ENCODE assay signal across 10 mouse cellular contexts in genomic region chr14:25713443-25713842, GRCm38 (mm10). TPM values are rescaled to one million over a fixed set of nuclear protein-coding genes. Genes with fewer than 3 reads are reported as not detected.
DNase-seq lines count a peak whose midpoint lies in the region; ATAC-seq and TF ChIP-seq lines count a peak whose summit lies in the region.
"Had no signal": no experiment of that assay in that cellular context is flagged by ENCODE, and none has a peak within 500 bp of the region (broad histone marks: within the 10 kb centered on the region; RNA-seq: fewer than 3 reads in every experiment).

No protein-coding gene starts in this region.

- peak; percentile 46 for DNase-seq in adrenal gland, postnatal 14 days
- DNase-seq in adrenal gland, postnatal 4 days (ENCODE audit: low spot score in 2 of 2): no peak
- DNase-seq in kidney, adult 2 months: no peak
- DNase-seq in kidney, adult 9 months: no peak
- DNase-seq in thymus, adult 2 months: peak; percentile 48
- no peak for DNase-seq in thymus, adult 18-20 months
- no peak for DNase-seq in adipocyte (ENCODE audit: low spot score)

- WGBS in kidney, adult 2 months: 39% methylated on average over 4 of the region's 4 CpGs
- 52% methylated on average over 4 of the region's 4 CpGs for WGBS in thymus, adult 2 months

- H3K4me1 ChIP-seq in kidney, adult 2 months (ENCODE audit: control insufficient read depth, insufficient read depth, low read length): no peaks in the 10 kb centered on the region
- H3K4me1 ChIP-seq in thymus, adult 2 months (replicated peaks; ENCODE audit: control insufficient read depth, insufficient read depth, low read length): peaks cover 25% of the 10 kb centered on the region

- no peak for TF ChIP-seq POLR2A in kidney, adult 2 months (IDR thresholded peaks at IDR 0.05; ENCODE audit: low read depth, low read length)
- no peak for TF ChIP-seq POLR2A in thymus, adult 2 months (IDR thresholded peaks at IDR 0.05; ENCODE audit: control insufficient read depth, extremely low read depth, insufficient read depth, low read length, poor library complexity)

- peak; percentile 51 for TF ChIP-seq CTCF in kidney, adult 2 months (conservative IDR thresholded peaks at IDR 0.05; ENCODE audit: insufficient read depth, insufficient read length, low read depth, low read length)
- peak; percentile 74; the same call in 1 of the 2 replicates for TF ChIP-seq CTCF in thymus, adult 2 months (IDR thresholded peaks at IDR 0.05; ENCODE audit: borderline replicate concordance, control insufficient read depth, extremely low read depth, insufficient read depth, low read length, poor library complexity)

- no peaks in the 10 kb centered on the region for H3K36me3 ChIP-seq in kidney, adult 2 months (ENCODE audit: control insufficient read depth, insufficient read depth, low read length)
- H3K36me3 ChIP-seq in thymus, adult 2 months (ENCODE audit: control insufficient read depth, insufficient read depth, low read length): no peaks in the 10 kb centered on the region

- H3K4me3 ChIP-seq in kidney, adult 2 months (ENCODE audit: insufficient read depth, low read depth, low read length): no peak overlapping the region
- no peak overlapping the region for H3K4me3 ChIP-seq in thymus, adult 2 months (ENCODE audit: control insufficient read depth, insufficient read depth, low read length)
- H3K4me3 ChIP-seq: heart, embryonic 12.5 days; limb, embryonic 15.5 days had no signal

- H3K27ac ChIP-seq in kidney, adult 2 months (ENCODE audit: insufficient read depth, low read depth, low read length): no peak overlapping the region
- no peak overlapping the region for H3K27ac ChIP-seq in thymus, adult 2 months (ENCODE audit: control insufficient read depth, insufficient read depth, low read length)
- H3K27ac ChIP-seq: limb, embryonic 15.5 days had no signal

- no peak for ATAC-seq in megakaryocyte-erythroid progenitor cell, adult 5-6 weeks (replicated peaks; ENCODE audit: low FRiP score, low TSS enrichment, poor library complexity, severe bottlenecking)

- H3K27me3 ChIP-seq in kidney, adult 2 months (replicated peaks; ENCODE audit: control insufficient read depth, insufficient read depth, low read length): no peaks in the 10 kb centered on the region
- no peaks in the 10 kb centered on the region for H3K27me3 ChIP-seq in thymus, adult 2 months (ENCODE audit: control insufficient read depth, insufficient read depth, low read length)
- H3K27me3 ChIP-seq: heart, embryonic 12.5 days; limb, embryonic 15.5 days had no signal

RNA-seq across cellular contexts. Expression of gene Ppif, which starts 19.5 kb away (rescaled TPM):
- total RNA-seq in adrenal gland, postnatal 14 days (2021): 52.4 and 53.9 TPM in 2 replicates
- 10 to 100 TPM; 35.2 to 38.8 TPM for total RNA-seq in adrenal gland, postnatal 4 days (2021)
- 164 and 168 TPM in 2 replicates for polyA plus RNA-seq in kidney, adult 2 months (2012; rRNA removed)
- polyA plus RNA-seq in thymus, adult 2 months (2012; rRNA removed): 105 and 108 TPM in 2 replicates
- 142 and 159 TPM in 2 replicates for total RNA-seq in megakaryocyte-erythroid progenitor cell, adult 5-6 weeks (2014; fragmentation: Nextera tagmentation)
- total RNA-seq in megakaryocyte-erythroid progenitor cell, adult 5-6 weeks (2017): 42.9 and 55.8 TPM in 2 replicates

RNA-seq across cellular contexts. Expression of gene Zcchc24, which starts 55.4 kb away (rescaled TPM):
- total RNA-seq in adrenal gland, postnatal 14 days (2021): 32.3 and 32.5 TPM in 2 replicates
- total RNA-seq in adrenal gland, postnatal 4 days (2021): 10 to 100 TPM; 30.2 to 34.7 TPM
- polyA plus RNA-seq in kidney, adult 2 months (2012; rRNA removed): 12.4 TPM in 2 replicates
- 26.2 and 28.9 TPM in 2 replicates for polyA plus RNA-seq in thymus, adult 2 months (2012; rRNA removed)
- 1.3 and 1.4 TPM in 2 replicates for total RNA-seq in megakaryocyte-erythroid progenitor cell, adult 5-6 weeks (2014; fragmentation: Nextera tagmentation)
- 0.91 and 1.4 TPM in 2 replicates for total RNA-seq in megakaryocyte-erythroid progenitor cell, adult 5-6 weeks (2017)

Comparison
In these comparisons a context has a peak if more than half of its experiments do, and no peak if none do; other contexts are left out.
1. DNase-seq: peak in adrenal gland, postnatal 14 days (single experiment) and thymus, adult 2 months (single experiment); none in adrenal gland, postnatal 4 days (0 of 2), kidney, adult 2 months (single experiment), kidney, adult 9 months (single experiment), thymus, adult 18-20 months (0 of 2) and adipocyte (single experiment).
2. RNA of gene Zcchc24, which starts 55.4 kb away (total RNA-seq): 30.2 to 34.7 TPM in adrenal gland, postnatal 4 days and 32.3 to 32.5 TPM in adrenal gland, postnatal 14 days; 0.91 to 1.4 TPM in megakaryocyte-erythroid progenitor cell, adult 5-6 weeks; every median in the first group is over 10 times any median in the second.